Mouse (Mus musculus) bone marrow, adult 2 months (tissue): ENCODE results near the gene Fam117b. TPM values are rescaled to one million over a fixed set of nuclear protein-coding genes. Genes with fewer than 3 reads are reported as not detected.

Experiments used
- H3K27ac ChIP-seq: fragments of 200-500 bp; 2 replicates; pipeline ENCODE4 v1.5.1; 2012; ENCODE audit warnings: low read depth, mild to moderate bottlenecking, control low read depth, inconsistent platforms, low read length; ENCODE audit not compliant: control insufficient read depth, poor library complexity, insufficient read depth
- H3K4me1 ChIP-seq: fragments of 200-500 bp; 2 replicates; pipeline ENCODE4 v1.6.1; 2011; ENCODE audit warnings: low read length; ENCODE audit not compliant: control insufficient read depth, insufficient read depth
- H3K4me3 ChIP-seq: fragments of 200-500 bp; replicated peaks from 2 replicates; pipeline ENCODE3; 2011; ENCODE audit warnings: mild to moderate bottlenecking, low read depth, low read length, control low read depth; ENCODE audit not compliant: control insufficient read depth
- CTCF ChIP-seq: fragments of 200-500 bp; IDR thresholded peaks from 2 replicates; pipeline ENCODE4 v1.5.1; 2011; ENCODE audit warnings: low read length, control low read depth; ENCODE audit not compliant: control insufficient read depth, insufficient read depth
- POLR2A ChIP-seq: fragments of 200-500 bp; IDR thresholded peaks from 2 replicates; pipeline ENCODE4 v1.6.1; 2011; ENCODE audit warnings: low read depth, mild to moderate bottlenecking, control low read depth, low read length, borderline replicate concordance; ENCODE audit not compliant: control insufficient read depth
- WGBS: fragments of 180-500 bp; shearing (Covaris S2); methylation state at CpG from one replicate; pipeline ENCODE4 v1.1.7; 2018; 5-methylcytosine and 5-hydroxymethylcytosine counted together
- polyA plus RNA-seq: library from polyadenylated mRNA; stranded (reverse); fragments of >200 nt; gene quantifications from 2 replicates; pipeline ENCODE4 v1.2.4, GENCODE M21; 2011; ENCODE audit warnings: low replicate concordance; ENCODE audit not compliant: missing spikeins, insufficient read depth, insufficient read length

The Fam117b gene
- polyA plus RNA-seq, 1 experiment, result 12.0 TPM

DNA sequence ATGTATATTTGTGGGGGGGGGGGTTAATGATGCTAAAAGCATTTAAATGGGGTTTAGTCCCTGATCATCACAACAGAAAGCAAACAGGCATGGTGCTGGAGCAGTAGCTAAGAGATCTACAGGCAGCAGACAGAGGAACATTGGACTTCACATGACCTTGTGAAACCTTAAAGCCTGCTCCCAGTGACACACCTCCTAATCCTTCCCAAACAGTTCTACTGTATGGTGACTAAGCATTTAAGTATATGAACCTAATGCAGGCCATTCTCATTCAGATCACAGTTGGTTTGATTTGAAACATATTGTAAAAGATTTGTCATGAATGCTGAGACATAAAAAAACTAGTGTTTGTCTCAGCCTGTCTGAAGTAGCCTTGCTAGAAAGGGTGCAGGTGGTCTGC lies 73.8 kb downstream of the Fam117b start:
- TF ChIP-seq CTCF (no peak), POLR2A (no peak)

GRCm38 (mm10) chr1:59987399-59988040 lies 74.7 kb downstream of the Fam117b start:
- Histone ChIP-seq H3K27ac (no peak overlapping the region), H3K4me1 (no peaks in the 10 kb centered on the region), H3K4me3 (no peak overlapping the region)
- WGBS, result 79% methylated on average over 3 of the region's 3 CpGs
- TF ChIP-seq CTCF, result no peak
- TF ChIP-seq POLR2A, result no peak

More for the DNA sequence above, 73.8 kb downstream of the Fam117b start:
- Histone ChIP-seq H3K4me3 (no peak overlapping the region), H3K27ac (no peak overlapping the region), H3K4me1 (no peaks in the 10 kb centered on the region)

- no peak overlapping the region for H3K4me3 ChIP-seq
- TF ChIP-seq POLR2A (no peak), CTCF (no peak)
- H3K4me1 ChIP-seq, result no peaks in the 10 kb centered on the region; the same call in 1 of the 2 replicates
- no peak overlapping the region for H3K27ac ChIP-seq
- WGBS, result 57% methylated on average over 3 of the region's 3 CpGs
Measured at GRCm38 (mm10) chr1:59995646-59996045, 82.8 kb downstream of the Fam117b start.

GRCm38 (mm10) chr1:59997352-59997751 lies 84.5 kb downstream of the Fam117b start:
- H3K27ac ChIP-seq, result no peak overlapping the region
- H3K4me1 ChIP-seq, result no peaks in the 10 kb centered on the region; the same call in 1 of the 2 replicates
- H3K4me3 ChIP-seq, result no peak overlapping the region
- TF ChIP-seq POLR2A (no peak), CTCF (no peak)
- WGBS, result 26% methylated on average over 5 of the region's 5 CpGs

- no peak overlapping the region for H3K27ac ChIP-seq
- no peak for TF ChIP-seq CTCF
- TF ChIP-seq POLR2A, result no peak
- H3K4me1 ChIP-seq, result no peaks in the 10 kb centered on the region; the same call in 1 of the 2 replicates
- H3K4me3 ChIP-seq, result no peak overlapping the region
- WGBS, result 35% methylated on average over 2 of the region's 2 CpGs
Measured at GRCm38 (mm10) chr1:60000319-60000718, 87.5 kb downstream of the Fam117b start.

GRCm38 (mm10) chr1:60007337-60007736 lies 94.5 kb downstream of the Fam117b start:
- Histone ChIP-seq H3K4me1 (no peaks in the 10 kb centered on the region), H3K4me3 (no peak overlapping the region), H3K27ac (no peak overlapping the region)
- TF ChIP-seq POLR2A, result no peak
- no peak for TF ChIP-seq CTCF
- WGBS, result 71% methylated on average over 10 of the region's 10 CpGs

- H3K27ac ChIP-seq, result no peak overlapping the region
- no peaks in the 10 kb centered on the region for H3K4me1 ChIP-seq
- WGBS, result 74% methylated on average over 2 of the region's 2 CpGs
- TF ChIP-seq CTCF (no peak), POLR2A (no peak)
- no peak overlapping the region for H3K4me3 ChIP-seq
Measured at GRCm38 (mm10) chr1:60008743-60009142, 95.9 kb downstream of the Fam117b start.

GRCm38 (mm10) chr1:60013779-60014178 lies 101.0 kb downstream of the Fam117b start:
- TF ChIP-seq POLR2A (no peak), CTCF (no peak)
- H3K27ac ChIP-seq, result no peak overlapping the region
- H3K4me3 ChIP-seq, result no peak overlapping the region
- WGBS, result 88% methylated on average over 10 of the region's 10 CpGs
- peaks cover 2% of the 10 kb centered on the region for H3K4me1 ChIP-seq
